9 mouse cellular contexts compared by ENCODE assay signal in genomic region chr4:33663616-33664473, GRCm38 (mm10).
DNase-seq lines count a peak whose midpoint lies in the region; ATAC-seq and TF ChIP-seq lines count a peak whose summit lies in the region.
"Had no signal": no experiment of that assay in that cellular context is flagged by ENCODE, and none has a peak within 500 bp of the region (broad histone marks: within the 10 kb centered on the region; RNA-seq: fewer than 3 reads in every experiment).

No protein-coding gene starts in this region.

- peak overlapping the region; percentile 57 for H3K4me2 ChIP-seq in liver, embryonic 12.5 days
- H3K4me2 ChIP-seq in liver, embryonic 11.5 days, result no peak overlapping the region
- H3K4me2 ChIP-seq in forebrain, embryonic 15.5 days (replicated peaks), result no peak overlapping the region
- no peak overlapping the region for H3K4me2 ChIP-seq in midbrain, embryonic 11.5 days

- intact Hi-C loops in heart, postnatal 36 days (cut with DNase I), result no loop called here

- TF ChIP-seq POLR2A in brain, embryonic 14.5 days (IDR thresholded peaks at IDR 0.05; ENCODE audit: borderline replicate concordance, extremely low read depth, insufficient read depth, insufficient read length, poor library complexity, severe bottlenecking), result no peak

- no peak overlapping the region for H3K4me3 ChIP-seq in liver, embryonic 12.5 days
- H3K4me3 ChIP-seq in liver, embryonic 11.5 days (ENCODE audit: low read depth, low read length), result no peak overlapping the region
- no peak overlapping the region for H3K4me3 ChIP-seq in forebrain, embryonic 15.5 days
- no peak overlapping the region for H3K4me3 ChIP-seq in midbrain, embryonic 11.5 days (ENCODE audit: low read depth, low read length)

- H3K27ac ChIP-seq in liver, embryonic 12.5 days, result 0 out of 2 replicates have a peak overlapping the region, but pooled peaks have one; percentile 20
- H3K27ac ChIP-seq in liver, embryonic 11.5 days (ENCODE audit: low read depth, low read length), result no peak overlapping the region
- peak overlapping the region; percentile 66 for H3K27ac ChIP-seq in forebrain, embryonic 15.5 days (replicated peaks)
- no peak overlapping the region for H3K27ac ChIP-seq in midbrain, embryonic 11.5 days (ENCODE audit: low read depth, low read length)

- no peak overlapping the region for H3K9ac ChIP-seq in liver, embryonic 12.5 days
- no peak overlapping the region for H3K9ac ChIP-seq in liver, embryonic 11.5 days (ENCODE audit: low read depth, low read length)
- no peak overlapping the region for H3K9ac ChIP-seq in forebrain, embryonic 15.5 days (replicated peaks)
- H3K9ac ChIP-seq in midbrain, embryonic 11.5 days (ENCODE audit: low read length), result peak overlapping the region; percentile 24

- no peak for DNase-seq in liver, embryonic 11.5 days (ENCODE audit: low spot score)
- DNase-seq in brain, embryonic 14.5 days (ENCODE audit: low read depth), result peak; percentile 72
- DNase-seq in midbrain, embryonic 11.5 days (ENCODE audit: low spot score, missing footprints), result peak; percentile 85
- DNase-seq in urinary bladder, adult 2 months (ENCODE audit: low spot score), result no peak
- no peak for DNase-seq in heart, postnatal 36 days
- DNase-seq in ovary, postnatal 36 days (ENCODE audit: low spot score), result no peak
- DNase-seq: heart, postnatal 14 days had no signal

- no peaks in the 10 kb centered on the region for H3K36me3 ChIP-seq in liver, embryonic 12.5 days
- no peaks in the 10 kb centered on the region for H3K36me3 ChIP-seq in liver, embryonic 11.5 days (ENCODE audit: control insufficient read depth, insufficient read depth, low read length)
- no peaks in the 10 kb centered on the region for H3K36me3 ChIP-seq in forebrain, embryonic 15.5 days
- no peaks in the 10 kb centered on the region for H3K36me3 ChIP-seq in midbrain, embryonic 11.5 days (ENCODE audit: control insufficient read depth, insufficient read depth, low read length)

- H3K27me3 ChIP-seq in liver, embryonic 12.5 days (replicated peaks), result no peaks in the 10 kb centered on the region
- H3K27me3 ChIP-seq in liver, embryonic 11.5 days (replicated peaks; ENCODE audit: control insufficient read depth, insufficient read depth, low read length), result no peaks in the 10 kb centered on the region
- H3K27me3 ChIP-seq in forebrain, embryonic 15.5 days, result no peaks in the 10 kb centered on the region
- H3K27me3 ChIP-seq in midbrain, embryonic 11.5 days (ENCODE audit: control insufficient read depth, insufficient read depth, low read length), result no peaks in the 10 kb centered on the region

- TF ChIP-seq CTCF in brain, embryonic 14.5 days (IDR thresholded peaks at IDR 0.05; ENCODE audit: borderline replicate concordance, extremely low read depth, insufficient read depth, insufficient read length), result no peak

- no peaks in the 10 kb centered on the region for H3K9me3 ChIP-seq in liver, embryonic 12.5 days (replicated peaks)
- H3K9me3 ChIP-seq in liver, embryonic 11.5 days (ENCODE audit: control insufficient read depth, low read length), result no peaks in the 10 kb centered on the region
- no peaks in the 10 kb centered on the region for H3K9me3 ChIP-seq in forebrain, embryonic 15.5 days
- no peaks in the 10 kb centered on the region for H3K9me3 ChIP-seq in midbrain, embryonic 11.5 days (ENCODE audit: control insufficient read depth, low read length)

- peaks cover 39% of the 10 kb centered on the region for H3K4me1 ChIP-seq in liver, embryonic 12.5 days
- H3K4me1 ChIP-seq in liver, embryonic 11.5 days (replicated peaks; ENCODE audit: control insufficient read depth, insufficient read depth, low read length), result no peaks in the 10 kb centered on the region; the same call in 1 of the 2 replicates
- peaks cover 24% of the 10 kb centered on the region for H3K4me1 ChIP-seq in forebrain, embryonic 15.5 days
- peaks cover 8% of the 10 kb centered on the region; the same call in 1 of the 2 replicates for H3K4me1 ChIP-seq in midbrain, embryonic 11.5 days (ENCODE audit: control insufficient read depth, insufficient read depth, low read length)

- 55% methylated on average over 11 of the region's 11 CpGs for WGBS in liver, embryonic 12.5 days (ENCODE audit: insufficient replicate concordance)
- 60% methylated on average over 11 of the region's 11 CpGs for WGBS in liver, embryonic 11.5 days
- WGBS in forebrain, embryonic 15.5 days, result 51% methylated on average over 11 of the region's 11 CpGs
- WGBS in midbrain, embryonic 11.5 days, result 60% methylated on average over 11 of the region's 11 CpGs

- ATAC-seq in liver, embryonic 12.5 days, result no peak
- ATAC-seq in liver, embryonic 11.5 days (replicated peaks; ENCODE audit: low FRiP score), result no peak
- peak; percentile 30; the same call in 1 of the 2 replicates for ATAC-seq in forebrain, embryonic 15.5 days (replicated peaks)
- ATAC-seq in midbrain, embryonic 11.5 days (ENCODE audit: low FRiP score), result no peak

Comparison
In these comparisons a context has a peak if more than half of its experiments do, and no peak if none do; other contexts are left out.
1. H3K27ac ChIP-seq: peak in liver, embryonic 12.5 days (single experiment) and forebrain, embryonic 15.5 days (single experiment); none in liver, embryonic 11.5 days (single experiment) and midbrain, embryonic 11.5 days (single experiment).
2. DNase-seq: peak in brain, embryonic 14.5 days (single experiment) and midbrain, embryonic 11.5 days (single experiment); none in liver, embryonic 11.5 days (single experiment), urinary bladder, adult 2 months (single experiment), heart, postnatal 36 days (0 of 2) and ovary, postnatal 36 days (single experiment).